Mouse (Mus musculus) kidney, postnatal 0 days (tissue): ENCODE measurements around the gene Olfr373. TPM values are rescaled to one million over a fixed set of nuclear protein-coding genes. Genes with fewer than 3 reads are reported as not detected.
"Not testable (repeated sequence)": the region's sequence is repeated elsewhere in the genome, so short reads cannot be mapped to it uniquely, and the experiment has no call there.

Experiments
- ATAC-seq: fragments of 200-750 bp; cut with Nextera tagmentation; replicated peaks from 2 replicates; pipeline ENCODE4 v1.8.0; 2017; ENCODE audit warnings: low read depth, moderate number of reproducible peaks, moderate TSS enrichment, moderate library complexity; ENCODE audit not compliant: low FRiP score
- DNase-seq: peaks from one replicate; pipeline ENCODE4 v3.0.0-alpha.2; 2016; ENCODE audit warnings: low spot score
- H3K27ac ChIP-seq: fragments of 300-500 bp; sonication (generic); 2 replicates; pipeline ENCODE4 v1.5.1; 2014; ENCODE audit warnings: mild to moderate bottlenecking
- H3K27me3 ChIP-seq: fragments of 300-500 bp; sonication (generic); 2 replicates; pipeline ENCODE4 v1.6.1; 2014; ENCODE audit warnings: low read length, mixed read lengths; ENCODE audit not compliant: insufficient read depth
- H3K36me3 ChIP-seq: fragments of 300-500 bp; sonication (generic); 2 replicates; pipeline ENCODE4 v1.6.1; 2014; ENCODE audit warnings: low read length, mixed read lengths; ENCODE audit not compliant: insufficient read depth
- H3K4me1 ChIP-seq: fragments of 300-500 bp; sonication (generic); replicated peaks from 2 replicates; pipeline ENCODE4 v1.6.1; 2014; ENCODE audit warnings: antibody characterized with exemption, low read length, mixed read lengths; ENCODE audit not compliant: insufficient read depth
- H3K4me2 ChIP-seq: fragments of 300-500 bp; sonication (generic); 2 replicates; pipeline ENCODE4 v1.6.1; 2014; ENCODE audit warnings: mild to moderate bottlenecking, low read length, moderate library complexity, mixed read lengths
- H3K4me3 ChIP-seq: fragments of 300-500 bp; sonication (generic); replicated peaks from 2 replicates; pipeline ENCODE4 v1.5.1; 2014; ENCODE audit warnings: low read depth, low read length
- H3K9ac ChIP-seq: fragments of 300-500 bp; sonication (generic); 2 replicates; pipeline ENCODE4 v1.6.1; 2014; ENCODE audit warnings: low read depth, low read length
- H3K9me3 ChIP-seq: fragments of 300-500 bp; sonication (generic); replicated peaks from 2 replicates; pipeline ENCODE4 v1.6.1; 2016; ENCODE audit warnings: low read length, inconsistent platforms, mixed read lengths
- CTCF ChIP-seq: IDR thresholded peaks from 2 replicates; pipeline ENCODE4 v1.5.1; 2016; ENCODE audit warnings: antibody characterized with exemption, low read depth, mild to moderate bottlenecking, moderate library complexity
- WGBS: fragments of 180-500 bp; shearing (Covaris S2); extraction: QIAGEN DNeasy Blood & Tissue Kit; methylation state at CpG from one replicate; pipeline ENCODE4 v1.1.7; 2014; 5-methylcytosine and 5-hydroxymethylcytosine counted together
- polyA plus RNA-seq: library from polyadenylated mRNA; unstranded; fragments of >200 nt; fragmentation: Nextera tagmentation; extraction: Ambion mirVana; gene quantifications from 2 replicates; pipeline ENCODE4 v1.2.1, GENCODE M21; 2015

Gene Olfr373
- polyA plus RNA-seq, 1 experiment from 2014 or later, result 0.08 TPM

DNA sequence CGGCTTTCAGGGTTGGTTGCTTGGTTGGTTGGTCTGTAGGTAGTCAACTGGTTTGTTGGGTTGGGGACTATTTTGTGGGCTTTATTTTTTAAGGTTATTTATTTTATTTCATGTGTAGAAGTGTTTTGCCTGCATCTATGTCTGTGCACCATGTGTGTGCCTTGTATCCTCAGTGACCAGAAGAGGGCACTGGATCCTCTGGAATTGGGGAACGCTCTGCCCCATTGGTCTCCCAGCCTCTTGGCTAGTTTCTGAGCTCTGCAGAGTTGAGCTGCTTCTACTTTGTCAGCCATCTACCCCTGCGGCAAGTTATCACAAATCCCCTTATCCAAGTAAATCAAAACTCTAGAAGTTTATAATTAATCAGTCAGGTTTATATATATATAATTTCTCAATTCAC is 4.6 kb downstream of the Olfr373 start:
- H3K4me3 ChIP-seq, DNase-seq, H3K4me2 ChIP-seq, H3K36me3 ChIP-seq, ATAC-seq, H3K27me3 ChIP-seq, H3K27ac ChIP-seq, H3K4me1 ChIP-seq, H3K9ac ChIP-seq, H3K9me3 ChIP-seq: not testable (repeated sequence)
- WGBS, result 81% methylated on average over 3 of the region's 3 CpGs
- TF ChIP-seq CTCF, result peak; percentile 23; the same call in 1 of the 2 replicates

GRCm38 (mm10) chr8:72096721-72097120 is 13.7 kb downstream of the Olfr373 start:
- DNase-seq, H3K4me1 ChIP-seq, H3K27me3 ChIP-seq, H3K9ac ChIP-seq, H3K9me3 ChIP-seq, H3K36me3 ChIP-seq, H3K4me3 ChIP-seq, H3K4me2 ChIP-seq, H3K27ac ChIP-seq, ATAC-seq: not testable (repeated sequence)

- not testable (repeated sequence) for H3K9me3 ChIP-seq, H3K9ac ChIP-seq, H3K4me3 ChIP-seq, ATAC-seq, H3K4me1 ChIP-seq, H3K4me2 ChIP-seq, H3K36me3 ChIP-seq, H3K27ac ChIP-seq, H3K27me3 ChIP-seq
- DNase-seq, result peak; percentile 24
- 57% methylated on average over 6 of the region's 7 CpGs for WGBS
Observed at GRCm38 (mm10) chr8:72099377-72100103, 16.6 kb downstream of the Olfr373 start.

DNA sequence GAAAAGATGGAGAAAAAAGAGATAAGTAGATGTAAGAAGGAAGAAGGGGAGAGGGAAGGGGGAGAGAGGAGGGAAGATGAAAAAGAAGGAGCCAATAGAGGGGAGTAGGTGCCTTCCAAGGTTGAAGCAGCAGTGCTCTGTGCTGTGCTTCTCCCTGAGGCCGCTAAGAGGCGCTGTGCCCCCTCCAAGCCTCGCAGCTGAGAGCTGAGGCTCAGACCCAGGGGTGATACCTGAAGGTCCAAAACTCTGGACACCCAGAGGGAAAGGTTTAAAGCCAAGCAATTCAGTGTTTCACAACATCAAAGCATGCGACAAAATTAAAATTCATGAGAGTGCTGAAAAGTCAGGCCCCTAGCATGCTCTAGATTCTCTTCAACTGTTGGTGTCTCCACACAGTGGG is 22.2 kb downstream of the Olfr373 start:
- no peaks in the 10 kb centered on the region for H3K27me3 ChIP-seq
- no peak overlapping the region for H3K4me3 ChIP-seq
- ATAC-seq (no peak), DNase-seq (no peak)
- H3K27ac ChIP-seq, result no peak overlapping the region
- 21% methylated on average over 4 of the region's 4 CpGs for WGBS
- H3K4me2 ChIP-seq, result no peak overlapping the region
- no peaks in the 10 kb centered on the region for H3K4me1 ChIP-seq
- no peaks in the 10 kb centered on the region for H3K36me3 ChIP-seq
- no peaks in the 10 kb centered on the region for H3K9me3 ChIP-seq
- TF ChIP-seq CTCF, result peak; percentile 37; the same call in 1 of the 2 replicates
- no peak overlapping the region for H3K9ac ChIP-seq

GRCm38 (mm10) chr8:72106740-72107139 is 23.8 kb downstream of the Olfr373 start, which contains the start of gene Olfr374:
Gene Olfr374, plus strand, starts transcription at chr8:72107040.
- H3K36me3 ChIP-seq, result no peaks in the 10 kb centered on the region
- H3K4me2 ChIP-seq, result no peak within 1 kb of the TSS
- H3K27ac ChIP-seq, result no peak within 1 kb of the TSS
- ATAC-seq (no peak), DNase-seq (no peak)
- H3K9ac ChIP-seq, result no peak within 1 kb of the TSS
- 87% methylated on average over 3 of the region's 3 CpGs for WGBS
- H3K9me3 ChIP-seq, result no peaks in the 10 kb centered on the region
- TF ChIP-seq CTCF, result no peak
- no peaks in the 10 kb centered on the region for H3K4me1 ChIP-seq
- no peak within 1 kb of the TSS for H3K4me3 ChIP-seq
- no peaks in the 10 kb centered on the region for H3K27me3 ChIP-seq

- Histone ChIP-seq H3K4me1 (no peaks in the 10 kb centered on the region), H3K4me2 (no peak overlapping the region), H3K27me3 (no peaks in the 10 kb centered on the region), H3K9me3 (no peaks in the 10 kb centered on the region), H3K36me3 (no peaks in the 10 kb centered on the region), H3K27ac (no peak overlapping the region), H3K9ac (no peak overlapping the region), H3K4me3 (no peak overlapping the region)
- TF ChIP-seq CTCF, result no peak
- ATAC-seq (no peak), DNase-seq (no peak)
- 71% methylated on average over 6 of the region's 6 CpGs for WGBS
Observed at GRCm38 (mm10) chr8:72110876-72111275, 27.9 kb downstream of the Olfr373 start.

DNA sequence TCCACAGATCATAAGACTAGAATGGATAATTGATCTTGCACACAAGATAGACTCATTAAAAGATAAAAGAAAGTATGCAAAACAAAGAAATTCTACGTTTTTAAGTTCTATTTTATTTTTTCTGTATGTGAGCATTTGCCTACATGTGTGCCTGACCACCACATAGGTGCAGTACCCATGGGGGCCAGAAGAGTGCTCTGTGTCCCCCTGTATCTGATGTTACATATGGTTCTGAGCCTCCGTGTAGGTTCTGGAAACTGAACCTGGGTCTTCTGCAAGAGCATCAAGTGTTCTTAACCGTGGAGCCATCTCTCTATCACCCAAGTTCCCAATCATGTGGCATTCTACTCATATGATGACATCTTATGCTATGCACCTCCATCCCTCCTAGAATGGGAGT is 29.5 kb downstream of the Olfr373 start:
- Histone ChIP-seq H3K27me3 (no peaks in the 10 kb centered on the region), H3K4me1 (no peaks in the 10 kb centered on the region), H3K27ac (no peak overlapping the region), H3K9me3 (no peaks in the 10 kb centered on the region), H3K4me2 (no peak overlapping the region), H3K9ac (no peak overlapping the region), H3K4me3 (no peak overlapping the region), H3K36me3 (no peaks in the 10 kb centered on the region)
- 69% methylated on average over 3 of the region's 3 CpGs for WGBS
- TF ChIP-seq CTCF, result peak; percentile 7; the same call in 1 of the 2 replicates
- no peak for ATAC-seq
- DNase-seq, result no peak
